Mouse (Mus musculus) left cerebral cortex, adult 2 months (tissue): ENCODE data around the gene Tanc2. TPM values are rescaled to one million over a fixed set of nuclear protein-coding genes. Genes with fewer than 3 reads are reported as not detected.

Source experiments
- DNase-seq, 2 experiments: peaks; one replicate each; pipeline ENCODE4 v3.0.0; 2021 to 2022; ENCODE audit warnings: low spot score in 2 of 2, mixed read lengths in 1 of 2; ENCODE audit errors: extremely low spot score in 1 of 2
- H3K27ac ChIP-seq: fragments of 200-600 bp; 2 replicates; pipeline ENCODE4 v1.8.1; 2022
- H3K4me3 ChIP-seq: fragments of 200-600 bp; 2 replicates; pipeline ENCODE4 v1.8.1; 2022
- CTCF ChIP-seq: fragments of 200-600 bp; IDR thresholded peaks from 2 replicates; pipeline ENCODE4 v1.8.1; 2022; ENCODE audit warnings: antibody characterized with exemption, mild to moderate bottlenecking, moderate library complexity
- intact Hi-C: fragments of 180-260 bp; cut with DNase I; formaldehyde crosslinking; loops from one replicate; pipeline ENCODE4 v1.15.1; 2025
- total RNA-seq, 2 experiments: library from RNA; stranded (reverse); gene quantifications; 2 replicates each; pipeline ENCODE4 v1.2.3; 2021

The Tanc2 gene
- total RNA-seq, 2 experiments from 2014 or later: 250 to 251 TPM

DNA sequence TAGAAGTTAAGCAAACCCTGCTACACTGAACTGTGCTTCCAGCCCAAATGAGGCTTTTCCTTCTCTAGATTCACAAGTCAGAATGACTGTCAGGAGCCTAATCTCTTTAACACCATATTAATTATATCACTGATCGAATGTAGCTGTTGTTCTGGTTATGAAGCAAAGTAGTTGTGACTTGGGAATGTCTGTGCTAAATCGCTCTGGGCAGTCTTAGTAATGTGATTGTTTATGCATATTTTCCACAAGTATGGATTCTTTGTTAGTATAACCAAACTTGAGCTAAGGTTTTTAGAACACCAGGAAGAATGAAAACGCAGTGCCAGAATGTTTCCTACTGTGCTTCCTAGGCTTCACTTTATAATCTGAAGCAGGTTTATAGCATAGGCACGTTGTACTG lies 170.6 kb downstream of the Tanc2 start:
- peak overlapping the region; percentile 6; the same call in 1 of the 2 replicates for H3K27ac ChIP-seq
- DNase-seq: no peak
- no peak for TF ChIP-seq CTCF
- intact Hi-C loops: no loop called here
- no peak overlapping the region for H3K4me3 ChIP-seq

- Histone ChIP-seq H3K4me3 (no peak overlapping the region), H3K27ac (no peak overlapping the region)
- intact Hi-C loops: no loop called here
- DNase-seq: no peak
- TF ChIP-seq CTCF: no peak
These were observed 188.0 kb downstream of the Tanc2 start for GRCm38 (mm10) chr11:105777802-105778201.

- Histone ChIP-seq H3K27ac (0 out of 2 replicates have a peak overlapping the region, but pooled peaks have one; percentile 5), H3K4me3 (no peak overlapping the region)
- intact Hi-C loops: no loop called here
- no peak for TF ChIP-seq CTCF
- no peak for DNase-seq
These were observed 202.7 kb downstream of the Tanc2 start for GRCm38 (mm10) chr11:105792501-105792900.

DNA sequence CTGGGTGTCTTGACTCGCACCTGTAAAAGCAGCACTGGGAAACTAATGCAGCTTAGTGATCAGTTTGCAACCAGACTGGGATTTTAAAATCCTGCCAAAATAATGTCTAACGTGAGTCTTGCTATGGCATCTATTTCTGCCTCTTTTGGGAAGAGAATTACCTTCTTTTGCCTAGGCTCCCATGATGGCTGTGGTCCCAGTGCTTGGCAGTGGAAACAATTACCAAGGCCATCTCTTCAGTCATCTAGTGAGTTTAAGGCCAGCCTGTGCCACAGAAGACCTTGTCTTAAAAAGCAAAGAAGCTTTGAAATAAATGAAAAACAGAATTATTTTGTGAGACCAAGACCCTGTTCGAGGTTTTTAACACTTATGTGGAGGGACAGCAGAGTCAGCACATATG lies 213.9 kb downstream of the Tanc2 start:
- TF ChIP-seq CTCF: no peak
- Histone ChIP-seq H3K27ac (no peak overlapping the region), H3K4me3 (no peak overlapping the region)
- intact Hi-C loops: no loop called here
- DNase-seq: no peak

- Histone ChIP-seq H3K4me3 (no peak overlapping the region), H3K27ac (no peak overlapping the region)
- no peak for TF ChIP-seq CTCF
- intact Hi-C loops: no loop called here
- DNase-seq: no peak
These were observed 215.0 kb downstream of the Tanc2 start for GRCm38 (mm10) chr11:105804776-105805175.

DNA sequence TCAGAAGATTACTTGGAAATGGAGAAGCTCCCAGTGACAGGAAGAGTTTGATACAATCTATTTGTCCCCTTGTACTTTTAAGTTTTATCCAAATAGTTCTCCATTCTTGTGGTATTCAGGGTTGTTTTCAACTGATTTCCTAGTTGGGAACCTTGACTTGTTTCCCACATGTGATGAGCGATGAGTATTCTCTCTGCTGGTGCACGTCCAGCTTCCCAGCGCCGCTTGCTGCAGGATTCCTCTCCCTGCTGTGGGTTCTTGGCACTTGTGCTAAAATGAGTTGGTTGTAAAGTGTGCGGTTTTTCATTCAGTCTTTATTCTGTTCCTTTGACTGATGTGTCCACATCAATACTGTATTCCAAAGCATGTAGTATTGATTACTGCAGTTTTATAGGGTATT lies 217.3 kb downstream of the Tanc2 start:
- TF ChIP-seq CTCF: no peak
- Histone ChIP-seq H3K4me3 (no peak overlapping the region), H3K27ac (no peak overlapping the region)
- no peak for DNase-seq
- intact Hi-C loops: no loop called here

- no peak for DNase-seq
- intact Hi-C loops: no loop called here
- no peak for TF ChIP-seq CTCF
- Histone ChIP-seq H3K27ac (peak overlapping the region; percentile 16; the same call in 1 of the 2 replicates), H3K4me3 (no peak overlapping the region)
These were observed 233.5 kb downstream of the Tanc2 start for GRCm38 (mm10) chr11:105823246-105823645.

- intact Hi-C loops: no loop called here
- no peak for DNase-seq
- Histone ChIP-seq H3K27ac (peak overlapping the region; percentile 16; the same call in 1 of the 2 replicates), H3K4me3 (no peak overlapping the region)
- TF ChIP-seq CTCF: no peak
These were observed 234.0 kb downstream of the Tanc2 start for GRCm38 (mm10) chr11:105823759-105824158.

GRCm38 (mm10) chr11:105828175-105828574 lies 238.4 kb downstream of the Tanc2 start:
- intact Hi-C loops: loop anchor here (1.0 kb wide), 1 partner anchor 8 kb away; no protein-coding TSS in a partner anchor

GRCm38 (mm10) chr11:105835209-105835608 lies 245.4 kb downstream of the Tanc2 start:
- DNase-seq: no peak
- Histone ChIP-seq H3K4me3 (no peak overlapping the region), H3K27ac (peak overlapping the region; percentile 4; the same call in 1 of the 2 replicates)
- intact Hi-C loops: no loop called here
- TF ChIP-seq CTCF: no peak

More at GRCm38 (mm10) chr11:105828175-105828574, 238.4 kb downstream of the Tanc2 start:
- Histone ChIP-seq H3K4me3 (no peak overlapping the region), H3K27ac (peak overlapping the region; percentile 85)
- DNase-seq: no peak
- peak; percentile 25 for TF ChIP-seq CTCF

DNA sequence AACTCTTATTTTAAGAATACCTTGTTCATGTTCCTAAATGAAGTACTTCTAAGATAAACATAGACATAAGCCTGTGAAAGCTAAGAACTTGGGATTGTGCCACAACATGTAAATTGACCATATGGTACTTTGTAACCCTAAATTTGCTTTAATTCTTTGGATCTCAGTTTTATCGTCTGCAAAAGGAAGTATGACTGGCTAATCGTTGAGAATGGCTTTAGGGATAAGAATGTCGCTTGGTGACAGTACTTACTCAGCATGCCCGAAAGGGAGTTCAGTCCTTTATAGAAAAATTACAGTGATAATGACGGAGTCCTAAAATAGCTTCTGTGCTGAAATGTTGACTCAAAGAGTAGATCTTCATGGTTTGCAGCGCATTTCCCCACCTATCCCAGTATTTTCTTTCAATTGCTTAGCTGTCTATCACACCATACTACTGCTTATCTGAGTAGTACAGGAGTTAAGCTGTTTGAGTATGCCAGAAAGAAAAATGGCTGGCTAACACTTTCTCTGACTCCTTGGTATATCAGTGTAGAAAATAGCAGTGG lies 246.6 kb downstream of the Tanc2 start:
- no peak overlapping the region for H3K4me3 ChIP-seq
- intact Hi-C loops: loop anchor here (1.0 kb wide), 1 partner anchor 8 kb away; no protein-coding TSS in a partner anchor
- H3K27ac ChIP-seq: peak overlapping the region; percentile 70
- TF ChIP-seq CTCF: no peak
- no peak for DNase-seq

DNA sequence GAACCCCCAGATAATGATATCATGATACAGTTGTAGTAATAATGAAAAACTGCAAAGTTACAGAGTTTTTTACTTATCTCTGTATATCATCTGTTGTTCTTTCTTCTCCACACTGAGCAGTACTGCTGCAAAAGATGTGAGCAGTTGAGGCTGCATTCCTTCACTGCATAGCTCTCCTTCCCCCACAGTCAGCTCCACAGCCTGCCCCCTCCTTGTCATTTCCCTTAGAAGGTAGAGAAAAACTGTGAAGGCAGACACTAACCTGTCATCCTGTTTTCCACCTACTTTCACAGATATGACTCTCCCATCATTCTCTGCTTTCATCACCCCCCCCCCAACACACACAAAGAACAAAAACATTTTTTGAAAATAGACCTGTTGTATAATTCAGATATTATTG lies 248.2 kb downstream of the Tanc2 start:
- no peak for TF ChIP-seq CTCF
- Histone ChIP-seq H3K27ac (peak overlapping the region; percentile 78), H3K4me3 (no peak overlapping the region)
- intact Hi-C loops: no loop called here
- no peak for DNase-seq

- intact Hi-C loops: no loop called here
- no peak overlapping the region for H3K4me3 ChIP-seq
- no peak for DNase-seq
- peak overlapping the region; percentile 76 for H3K27ac ChIP-seq
- no peak for TF ChIP-seq CTCF
These were observed 256.1 kb downstream of the Tanc2 start for GRCm38 (mm10) chr11:105845901-105846300.
